Mouse (Mus musculus) layer of hippocampus, postnatal 14 days (tissue): ENCODE results near the gene Gm20219. TPM values are rescaled to one million over a fixed set of nuclear protein-coding genes. Genes with fewer than 3 reads are reported as not detected.

Source experiments
- DNase-seq, 2 experiments: peaks; one replicate each; pipeline ENCODE4 v3.0.0; 2021 to 2022; ENCODE audit warnings: low spot score in 2 of 2, mixed read lengths in 1 of 2
- long read RNA-seq, 2 experiments: library from polyadenylated mRNA; stranded (forward); transcript quantifications; one replicate each; pipeline ENCODE4 v2.0.0; 2021
- total RNA-seq, 2 experiments: library from RNA; stranded (reverse); gene quantifications; 2 replicates each; pipeline ENCODE4 v1.2.3; 2021

Gm20219 gene
- total RNA-seq = 1 to 10 TPM; 1.9 to 2.1 TPM
- long read RNA-seq, experiment 1 = 0 reads
- long read RNA-seq, experiment 2 = 0 reads

DNA sequence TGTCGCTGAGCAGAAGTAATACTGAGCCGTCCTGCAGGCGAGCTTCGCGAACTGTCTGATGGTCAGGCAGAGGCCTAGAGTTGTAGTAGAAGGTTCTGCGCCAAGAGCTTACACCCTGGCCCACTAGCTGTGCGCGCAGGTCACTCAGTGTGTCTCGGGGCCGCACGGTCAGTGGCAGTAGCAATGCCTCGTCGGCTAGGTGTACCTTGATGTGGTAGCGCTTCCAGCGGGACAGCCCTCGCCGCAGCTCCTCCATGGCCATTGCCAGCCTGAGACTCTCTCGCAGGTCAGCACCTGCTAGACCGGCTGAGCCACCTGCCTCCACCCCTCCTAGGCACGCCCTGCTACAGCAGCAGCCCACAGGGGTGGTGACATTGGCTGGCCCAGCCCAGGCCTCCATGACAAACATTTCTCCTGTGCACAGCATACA, at the start of gene Gm20219:
TSS of gene Gm20219 (minus strand) at position 266 of the 430 bp plus-strand sequence.
- no peak for DNase-seq

DNA sequence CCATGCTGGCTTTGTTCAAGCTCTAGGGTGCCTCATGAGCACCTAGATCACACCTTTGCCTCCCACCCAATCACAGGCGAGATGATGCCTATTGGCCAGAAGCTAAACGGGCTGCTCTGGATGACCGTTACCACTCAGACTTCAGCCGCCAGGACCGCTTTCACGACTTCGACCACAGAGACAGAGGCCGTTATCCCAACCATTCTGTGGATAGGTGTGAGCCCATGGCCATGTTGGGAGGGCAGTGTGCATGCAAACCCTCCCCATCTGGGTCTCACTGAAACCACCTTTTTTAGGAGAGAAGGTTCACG, 49.8 kb upstream of the Gm20219 start:
- DNase-seq = no peak

GRCm38 (mm10) chr17:56603186-56604069, 49.2 kb upstream of the Gm20219 start:
- DNase-seq = no peak

GRCm38 (mm10) chr17:56593527-56594271, 39.5 kb upstream of the Gm20219 start:
- DNase-seq = no peak

- no peak for DNase-seq
These were observed 38.4 kb upstream of the Gm20219 start for GRCm38 (mm10) chr17:56592553-56592952.

DNA sequence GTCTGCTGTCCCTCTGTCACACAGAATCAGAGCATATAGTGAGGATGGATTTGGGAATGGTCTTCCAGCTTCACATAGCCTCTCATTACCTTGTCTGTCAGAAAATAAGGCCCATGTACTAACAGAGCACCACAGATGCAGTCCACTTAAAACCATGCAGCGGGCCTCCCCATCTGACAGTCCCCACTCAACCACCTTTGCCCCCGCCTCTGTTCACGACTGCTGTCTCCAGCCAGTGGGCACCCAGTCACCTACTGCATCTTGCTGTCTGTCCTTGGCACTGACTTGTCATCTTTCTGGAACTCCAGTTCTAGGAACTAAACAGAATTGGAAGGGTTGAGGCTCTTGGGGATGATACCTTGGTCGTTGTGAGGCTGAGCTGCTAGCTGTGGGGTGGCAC, 34.7 kb upstream of the Gm20219 start:
- no peak for DNase-seq

- no peak for DNase-seq
These were observed 33.6 kb upstream of the Gm20219 start for GRCm38 (mm10) chr17:56587773-56588172.

DNA sequence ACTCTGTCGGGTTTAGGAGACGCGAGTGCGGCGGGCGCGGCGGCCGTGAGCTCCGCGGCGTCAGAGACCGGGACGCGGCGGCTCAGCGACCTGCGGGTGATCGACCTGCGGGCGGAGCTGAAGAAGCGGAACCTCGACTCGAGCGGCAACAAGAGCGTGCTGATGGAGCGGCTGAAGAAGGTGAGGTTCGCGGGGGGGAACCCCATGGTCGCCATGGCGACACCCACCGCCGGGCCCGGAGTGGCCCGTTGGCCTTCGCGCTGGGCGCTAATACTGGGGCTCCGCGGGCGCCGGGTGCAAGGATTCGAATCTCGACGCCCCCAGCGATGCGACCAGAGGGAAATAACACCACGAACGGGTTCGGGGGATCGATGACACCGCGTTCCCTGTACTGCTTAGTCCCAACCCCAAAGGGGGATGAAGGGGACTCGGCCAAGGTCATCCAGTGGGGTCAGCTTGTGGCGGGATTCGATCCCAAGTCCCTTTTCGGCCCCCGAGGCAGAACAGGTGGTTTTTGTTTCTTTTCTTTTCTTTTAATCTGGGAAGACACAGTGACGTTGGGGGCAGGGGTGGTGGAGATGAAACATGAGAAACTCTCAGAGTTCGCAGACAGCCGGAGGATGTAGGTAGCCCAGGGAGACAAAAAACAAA, 31.1 kb upstream of the Gm20219 start:
- no peak for DNase-seq

- peak; percentile 99 to 100 for DNase-seq
These were observed 30.3 kb upstream of the Gm20219 start, which contains the start of the genes Safb2 and Safb for GRCm38 (mm10) chr17:56584257-56585130. Safb2 (minus strand) TSS chr17:56584585. Safb (plus strand) TSS chr17:56584825.

GRCm38 (mm10) chr17:56583611-56584256, 29.5 kb upstream of the Gm20219 start:
- peak; percentile 29 to 49 for DNase-seq

DNA sequence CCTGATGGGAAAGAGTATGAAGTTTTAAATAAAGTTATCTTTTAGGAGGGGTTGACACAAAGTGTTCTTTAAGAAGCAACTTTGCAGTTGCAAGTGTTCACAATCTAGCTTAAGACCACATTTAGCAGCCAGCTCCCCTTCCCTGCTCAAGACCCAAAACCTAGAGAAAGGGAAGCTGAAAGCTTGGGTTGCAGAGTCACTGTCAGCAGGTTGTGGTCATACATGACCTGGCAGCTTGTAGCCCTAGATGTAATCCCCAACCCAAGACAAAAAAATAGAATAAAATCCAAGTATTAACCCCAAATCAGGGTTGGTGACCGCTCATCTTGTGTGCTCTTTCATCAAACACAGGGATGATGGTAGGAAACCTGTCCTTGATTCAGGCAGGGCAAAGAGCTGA, 28.9 kb upstream of the Gm20219 start:
- no peak for DNase-seq

DNA sequence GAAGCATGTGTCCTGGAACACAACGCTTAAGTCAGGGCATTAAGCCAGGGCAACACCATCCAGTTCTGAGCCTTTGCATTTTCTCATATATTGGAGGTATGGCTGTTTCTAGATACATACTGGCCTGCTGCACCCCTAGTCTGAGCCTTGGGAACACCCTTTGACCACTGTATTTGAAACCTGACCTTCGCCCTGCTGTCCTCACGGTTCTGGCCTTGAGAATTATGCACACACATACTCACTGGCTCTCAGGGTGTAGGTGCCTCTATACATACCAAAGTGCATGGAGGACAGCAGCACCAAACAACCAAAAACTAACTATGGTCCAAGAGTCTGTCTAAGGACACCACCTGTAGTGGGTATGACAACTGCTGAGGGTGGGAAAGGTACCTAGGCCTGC, 18.8 kb upstream of the Gm20219 start:
- DNase-seq = no peak

DNA sequence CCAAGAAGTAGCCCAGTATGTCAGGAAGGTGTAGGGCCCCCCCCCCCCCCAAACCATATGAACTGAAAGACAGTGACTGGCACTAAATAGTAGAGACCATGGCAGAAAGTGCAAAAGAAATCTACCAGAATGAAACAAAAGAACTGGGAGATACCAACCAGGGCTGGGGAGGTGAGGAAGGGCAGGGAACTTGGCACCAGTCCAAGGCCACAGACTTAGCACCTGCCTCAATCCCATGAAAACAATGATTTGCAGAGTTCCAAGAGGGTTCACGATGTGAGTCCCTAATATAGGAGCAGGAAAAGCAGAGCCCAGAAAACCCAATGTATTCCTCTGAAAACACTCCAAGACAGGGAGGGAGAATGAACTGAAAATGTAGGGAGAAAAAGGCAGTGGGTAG, 18.0 kb upstream of the Gm20219 start:
- DNase-seq = no peak

DNA sequence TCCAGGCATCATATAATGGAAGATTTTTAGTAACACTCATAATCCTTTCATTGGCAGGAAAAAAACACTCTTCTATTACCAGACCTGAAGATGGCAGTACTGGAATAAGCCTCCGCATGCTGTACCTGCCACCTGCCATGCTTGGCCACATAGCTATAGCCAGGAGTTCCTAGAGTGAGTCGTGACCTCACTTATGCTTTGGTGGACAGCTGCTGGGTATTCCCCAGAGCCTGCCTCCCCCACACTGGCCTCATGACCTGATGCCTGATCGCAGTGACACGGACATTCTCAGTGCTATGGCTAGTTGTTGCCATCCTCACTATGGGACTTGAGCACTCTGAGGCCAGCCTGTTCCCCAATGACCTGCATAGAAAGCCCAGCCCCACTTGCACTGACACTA, 16.1 kb upstream of the Gm20219 start:
- DNase-seq = no peak

- no peak for DNase-seq
These were observed 13.2 kb upstream of the Gm20219 start for GRCm38 (mm10) chr17:56567370-56567769.

GRCm38 (mm10) chr17:56566918-56567317, 12.7 kb upstream of the Gm20219 start:
- no peak for DNase-seq

DNA sequence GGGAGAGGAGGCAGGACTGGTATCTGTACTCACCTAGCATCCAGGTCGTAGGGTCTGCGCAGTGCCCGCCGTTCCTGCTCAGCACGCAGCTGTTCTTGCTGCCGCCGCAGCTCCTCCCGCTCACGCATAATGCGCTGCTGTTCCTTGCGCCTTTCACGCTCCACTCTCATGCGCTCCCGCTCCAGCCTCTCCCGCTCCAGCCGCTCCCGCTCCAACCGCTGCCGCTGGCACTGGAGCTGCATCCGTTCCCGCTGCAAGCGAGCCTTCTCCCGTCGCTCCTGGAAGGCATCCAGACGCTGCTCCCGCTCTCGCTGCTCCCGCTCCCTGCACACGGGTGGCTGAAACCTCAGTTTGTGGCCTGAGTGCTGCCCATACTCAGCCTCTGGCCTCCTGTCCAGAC, 12.1 kb upstream of the Gm20219 start:
- no peak for DNase-seq

- DNase-seq = no peak
These were observed 7.7 kb upstream of the Gm20219 start for GRCm38 (mm10) chr17:56561866-56562265.

DNA sequence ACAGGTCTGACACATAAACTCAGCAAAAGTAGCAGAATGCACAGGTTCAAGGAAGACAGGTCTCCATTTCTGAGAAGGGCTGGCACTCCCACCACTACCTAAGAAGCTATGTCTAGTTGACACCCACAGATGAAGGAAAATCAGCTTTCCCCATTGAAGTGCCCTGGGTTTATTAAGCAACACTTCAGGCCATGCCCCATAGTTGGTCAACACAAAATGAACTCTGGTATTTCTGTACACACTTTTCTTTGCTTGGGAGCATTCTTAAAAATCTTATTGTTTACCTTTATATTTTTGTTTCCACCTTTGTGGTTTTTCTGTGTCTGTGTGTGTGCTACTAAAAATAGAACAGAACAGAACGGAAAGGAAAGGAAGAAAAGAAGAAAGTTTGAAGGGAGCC, 5.9 kb upstream of the Gm20219 start:
- no peak for DNase-seq

DNA sequence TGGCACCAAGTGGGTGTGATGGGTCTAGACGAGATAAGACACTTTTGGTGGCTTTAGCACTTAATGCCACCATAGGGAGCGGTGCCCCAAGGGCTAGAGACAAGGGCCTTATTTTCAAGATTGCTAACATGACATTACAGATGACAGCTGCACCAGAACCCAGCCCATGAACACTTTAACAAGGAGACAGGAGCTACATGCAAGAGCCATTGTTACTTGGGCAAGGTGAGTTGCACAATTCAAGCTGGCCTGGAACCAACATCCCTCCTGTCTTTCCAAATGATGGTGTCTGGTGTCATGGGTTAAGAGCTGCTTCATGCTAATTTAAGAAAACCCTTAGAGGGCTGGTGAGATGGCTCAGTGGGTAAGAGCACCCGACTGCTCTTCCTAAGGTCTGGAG, 5.2 kb upstream of the Gm20219 start:
- no peak for DNase-seq
